Mouse (Mus musculus): ENCODE measurements at regions not wholly inside any gene's neighbourhood (a gene's known extent, or its start where the extent isn't known, plus 50 kb on each side); places are given as distances from the start of the nearest gene placed in this dataset.
"Not testable (repeated sequence)": the region's sequence is repeated elsewhere in the genome, so short reads cannot be mapped to it uniquely, and the experiment has no call there.

- DNase-seq (ENCODE audit: low spot score in 2 of 2) = no peak
Observed at GRCm38 (mm10) chr9:53045788-53046187, 202.1 kb downstream of the Ddx10 start.

DNA sequence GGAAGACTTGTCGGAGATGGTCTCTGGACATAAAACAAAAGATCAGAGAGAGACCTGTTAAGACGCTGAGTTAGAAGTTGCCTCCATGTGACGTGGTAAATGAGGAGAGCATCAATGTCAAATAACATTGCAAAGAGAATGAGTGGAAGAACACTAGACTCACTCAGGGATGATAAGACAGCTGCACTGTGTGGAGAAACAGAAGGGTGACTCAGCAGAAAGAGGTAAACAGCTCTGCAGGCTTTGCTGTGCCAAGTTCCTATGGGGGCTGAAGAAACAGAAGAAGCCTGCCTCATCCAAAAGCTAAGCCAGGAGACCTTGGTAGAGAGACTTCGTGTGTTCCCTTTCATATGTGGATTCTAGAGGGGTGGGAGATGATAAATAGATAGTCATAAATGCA, 214.1 kb downstream of the Ddx10 start:
- DNase-seq (ENCODE audit: low spot score in 2 of 2) = no peak

- no peak for DNase-seq (ENCODE audit: low spot score in 2 of 2)
Observed at GRCm38 (mm10) chr9:53022096-53022495, 225.8 kb downstream of the Ddx10 start.

DNA sequence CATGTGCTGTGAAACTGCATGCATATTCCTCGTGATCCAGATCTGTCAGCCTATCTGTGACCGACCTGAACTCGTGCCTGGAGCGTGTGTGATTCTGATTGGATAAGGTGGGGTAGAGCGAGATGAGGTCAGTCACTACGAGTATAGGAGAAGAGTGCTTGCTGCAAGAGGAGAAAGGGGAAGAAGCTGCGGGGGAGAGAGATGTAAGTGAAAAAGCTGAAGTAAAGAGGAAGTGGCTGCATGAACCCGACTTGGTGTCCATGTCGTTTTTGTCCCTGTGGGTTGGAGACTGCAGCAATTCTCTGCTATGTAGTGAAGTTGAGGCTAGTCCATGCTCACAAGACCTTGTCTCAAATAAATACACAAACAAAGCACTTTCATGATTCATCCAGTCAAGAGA, 237.1 kb downstream of the Ddx10 start:
- no peak for DNase-seq (ENCODE audit: low spot score in 2 of 2)

DNA sequence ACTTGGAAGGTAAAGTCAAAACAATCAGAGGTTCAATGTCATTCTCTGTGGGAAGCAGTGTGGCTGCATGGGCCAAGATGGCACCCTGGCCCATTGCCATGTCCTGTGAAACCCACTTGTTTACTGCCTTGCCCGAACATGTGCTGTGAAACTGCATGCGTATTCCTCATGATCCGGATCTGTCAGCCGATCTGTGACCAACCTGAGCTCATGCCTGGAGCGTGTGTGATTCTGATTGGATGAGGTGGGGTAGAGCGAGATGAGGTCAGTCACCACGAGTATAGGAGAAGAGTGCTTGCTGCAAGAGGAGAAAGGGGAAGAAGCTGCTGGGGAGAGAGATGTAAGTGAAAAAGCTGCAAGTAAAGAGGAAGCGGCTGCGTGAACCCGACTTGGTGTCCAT, 240.5 kb downstream of the Ddx10 start:
- DNase-seq (ENCODE audit: low spot score in 2 of 2) = no peak

- no peak for DNase-seq (ENCODE audit: low spot score in 2 of 2)
Observed at GRCm38 (mm10) chr9:53006085-53006484, 241.8 kb downstream of the Ddx10 start.

DNA sequence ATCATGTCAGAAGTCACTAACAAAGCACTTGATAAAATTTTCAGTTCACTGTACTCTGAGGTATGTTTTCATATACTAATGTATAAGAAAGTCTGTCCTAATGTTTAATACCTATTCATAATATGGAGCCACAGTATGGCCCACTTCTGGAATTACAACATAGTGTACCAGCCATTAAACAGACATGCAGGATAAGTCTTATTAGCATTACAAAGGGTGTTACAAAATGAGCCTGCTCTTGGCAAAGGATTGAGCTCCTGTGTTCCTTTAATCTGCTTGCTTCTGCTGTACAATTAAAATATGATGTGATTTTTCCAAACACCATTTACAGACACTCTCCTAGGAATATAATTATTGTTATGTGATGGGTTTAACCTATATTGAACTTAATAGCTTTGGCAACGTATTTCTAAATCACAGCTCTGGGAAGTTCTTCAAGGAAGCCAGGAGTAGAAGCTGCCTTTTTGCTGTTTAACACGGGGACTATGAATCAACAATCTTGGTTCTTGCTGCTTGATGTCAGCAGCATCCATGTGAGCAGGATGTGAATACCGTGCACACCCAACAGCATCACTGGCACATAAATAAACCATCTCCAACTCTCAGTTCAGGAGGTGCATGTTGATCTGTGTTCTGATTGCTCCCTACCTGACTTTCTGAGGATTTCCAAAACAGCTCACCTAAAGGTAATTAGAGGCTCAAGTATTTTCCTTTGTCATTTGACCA, 243.4 kb downstream of the Ddx10 start:
- DNase-seq (ENCODE audit: low spot score in 2 of 2) = no peak

GRCm38 (mm10) chr9:52976041-52976440, 271.8 kb downstream of the Ddx10 start:
- no peak for DNase-seq (ENCODE audit: low spot score in 2 of 2)

DNA sequence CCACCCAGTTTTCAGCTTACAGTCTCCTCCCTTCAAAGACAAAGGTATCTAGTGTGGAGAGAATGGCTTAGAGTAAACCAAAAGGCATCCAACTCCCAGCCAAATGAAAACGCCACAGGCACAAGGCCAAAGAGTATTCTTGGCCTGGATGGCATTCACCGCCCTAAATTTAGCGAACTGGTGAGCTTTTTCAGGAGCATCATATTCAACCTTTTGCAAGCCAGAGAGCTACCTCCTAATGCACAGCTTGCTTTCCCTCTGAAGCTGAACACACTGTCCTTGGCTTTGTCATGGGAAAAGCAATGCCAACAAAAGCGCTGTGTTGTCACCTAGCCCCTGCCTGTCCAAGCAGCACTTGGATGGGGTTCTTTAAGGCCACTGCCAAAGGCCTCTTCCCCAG, 282.2 kb downstream of the Ddx10 start:
- DNase-seq (ENCODE audit: low spot score in 2 of 2) = no peak

DNA sequence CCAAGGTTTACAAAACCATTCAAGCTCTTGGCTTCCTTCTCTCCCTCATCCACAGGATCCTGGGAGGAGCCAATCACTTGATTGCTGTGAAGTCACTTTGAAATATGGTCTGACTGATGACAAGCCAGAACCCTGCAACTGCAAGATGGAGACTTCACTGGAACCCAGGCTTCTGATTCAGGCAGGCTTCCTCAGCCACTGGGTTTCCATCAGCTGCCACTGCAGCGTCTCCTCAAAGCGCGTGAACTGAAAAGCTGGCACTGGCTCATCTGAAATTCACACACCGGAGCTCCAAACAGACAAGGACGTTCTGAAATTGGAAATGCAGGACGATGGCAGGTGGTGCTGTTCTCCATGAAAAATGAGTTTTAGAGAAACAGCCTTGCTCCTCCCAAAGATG, 280.1 kb upstream of the AI593442 start:
- DNase-seq (ENCODE audit: low spot score in 2 of 2) = no peak

- DNase-seq (ENCODE audit: low spot score in 2 of 2) = no peak
Observed at GRCm38 (mm10) chr9:52957245-52957644, 277.7 kb upstream of the AI593442 start.

GRCm38 (mm10) chr9:52944081-52944480, 264.5 kb upstream of the AI593442 start:
- no peak for DNase-seq (ENCODE audit: low spot score in 2 of 2)

- DNase-seq (ENCODE audit: low spot score in 2 of 2) = no peak
Observed at GRCm38 (mm10) chr9:52941637-52941983, 262.0 kb upstream of the AI593442 start.

DNA sequence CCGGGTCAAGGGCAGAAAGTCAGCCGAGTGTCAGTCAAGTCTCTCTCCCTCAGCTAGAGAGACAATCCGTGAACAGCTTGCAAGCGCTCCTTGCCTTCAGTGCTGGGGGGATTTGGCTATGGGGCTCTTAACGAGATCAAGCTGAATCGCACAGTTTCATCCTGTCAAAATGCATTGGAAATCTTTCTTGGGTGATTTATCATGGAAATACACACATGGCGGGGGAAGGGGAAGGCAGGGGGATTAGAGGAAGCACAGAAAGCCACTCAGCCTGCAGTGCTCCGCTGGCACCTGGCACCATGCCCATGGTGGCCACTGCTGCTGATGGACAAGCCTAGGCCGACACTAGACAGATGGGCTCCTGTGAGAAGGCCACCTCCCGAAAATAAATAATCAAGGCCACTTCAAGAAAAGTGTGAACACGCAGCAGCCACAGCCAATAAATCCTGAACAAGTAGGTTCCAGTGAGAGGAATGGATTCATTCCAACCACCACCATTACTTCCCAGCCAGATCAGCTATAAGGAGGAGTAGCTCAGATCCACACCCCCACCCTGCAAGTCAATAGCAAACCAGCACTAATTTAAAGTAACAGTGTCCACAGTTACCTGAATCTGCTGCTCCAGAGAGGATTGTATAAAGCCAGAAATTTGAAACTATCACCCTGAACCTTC, 261.5 kb upstream of the AI593442 start:
- no peak for DNase-seq (ENCODE audit: low spot score in 2 of 2)

DNA sequence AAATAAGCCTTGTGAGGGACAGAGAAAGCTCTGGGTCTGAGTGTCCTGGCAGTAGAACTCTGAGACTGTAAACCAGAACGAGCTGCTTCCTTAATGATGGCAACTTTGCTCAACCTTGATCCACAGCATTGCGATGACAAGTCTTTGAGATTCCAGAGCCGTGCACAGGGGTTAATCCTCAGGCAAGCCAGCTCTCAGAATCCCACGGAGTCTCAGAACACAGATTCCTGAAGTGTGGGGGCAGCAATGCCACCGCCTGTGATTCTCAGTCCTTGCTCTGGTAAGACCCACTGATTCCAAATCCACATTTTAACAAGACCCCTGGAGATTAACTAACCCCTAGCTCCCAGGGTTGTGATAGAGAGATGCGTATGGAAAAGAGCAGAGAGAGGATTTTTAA, 255.5 kb upstream of the AI593442 start:
- no peak for DNase-seq (ENCODE audit: low spot score in 2 of 2)

GRCm38 (mm10) chr9:52917516-52917915, 237.9 kb upstream of the AI593442 start:
- no peak for DNase-seq (ENCODE audit: low spot score in 2 of 2)

DNA sequence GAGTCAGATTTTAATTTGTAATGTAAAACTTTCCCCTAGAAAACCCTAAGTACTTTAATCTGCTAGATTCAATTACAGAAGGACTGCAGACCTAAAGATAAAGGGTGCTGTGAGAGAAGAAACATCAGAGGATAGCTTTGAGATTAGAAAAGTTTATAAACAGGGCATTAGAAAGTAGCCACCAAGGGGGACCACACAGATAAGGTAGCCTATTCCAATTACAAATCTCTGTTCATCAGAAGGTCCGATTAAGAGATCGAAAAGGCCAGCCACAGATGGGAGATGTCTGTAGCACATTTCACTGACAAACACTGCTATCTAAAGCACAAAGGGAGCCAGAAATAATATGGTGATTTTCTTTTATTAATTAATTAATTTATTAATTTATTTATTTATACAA, 209.1 kb upstream of the AI593442 start:
- DNase-seq (ENCODE audit: low spot score in 2 of 2) = not testable (repeated sequence)

- not testable (repeated sequence) for DNase-seq (ENCODE audit: low spot score in 2 of 2)
Observed at GRCm38 (mm10) chr9:52887997-52888396, 208.4 kb upstream of the AI593442 start.

DNA sequence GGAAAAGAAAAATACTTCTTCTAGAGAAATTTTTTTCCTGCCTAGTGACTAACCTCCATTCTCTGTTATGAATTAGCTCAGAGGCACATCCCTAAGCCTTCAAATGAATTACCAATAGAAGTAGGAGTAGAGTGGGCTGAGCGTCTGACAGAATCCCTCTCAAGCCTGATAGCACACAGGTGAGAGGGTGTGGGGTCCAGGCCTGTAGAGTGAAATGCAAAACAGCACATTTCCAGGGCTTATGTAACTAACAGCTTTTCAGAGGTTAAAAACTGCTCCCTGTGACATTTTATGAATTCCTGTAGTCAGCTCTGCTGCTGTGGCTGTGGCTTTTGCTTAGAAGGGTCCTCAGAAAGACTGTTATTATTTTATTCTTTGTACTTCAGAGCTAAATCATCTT, 187.7 kb upstream of the AI593442 start:
- no peak for DNase-seq (ENCODE audit: low spot score in 2 of 2)

GRCm38 (mm10) chr9:52860327-52860726, 180.7 kb upstream of the AI593442 start:
- no peak for DNase-seq (ENCODE audit: low spot score in 2 of 2)

- no peak for DNase-seq (ENCODE audit: low spot score in 2 of 2)
Observed at GRCm38 (mm10) chr9:52858411-52858810, 178.8 kb upstream of the AI593442 start.

DNA sequence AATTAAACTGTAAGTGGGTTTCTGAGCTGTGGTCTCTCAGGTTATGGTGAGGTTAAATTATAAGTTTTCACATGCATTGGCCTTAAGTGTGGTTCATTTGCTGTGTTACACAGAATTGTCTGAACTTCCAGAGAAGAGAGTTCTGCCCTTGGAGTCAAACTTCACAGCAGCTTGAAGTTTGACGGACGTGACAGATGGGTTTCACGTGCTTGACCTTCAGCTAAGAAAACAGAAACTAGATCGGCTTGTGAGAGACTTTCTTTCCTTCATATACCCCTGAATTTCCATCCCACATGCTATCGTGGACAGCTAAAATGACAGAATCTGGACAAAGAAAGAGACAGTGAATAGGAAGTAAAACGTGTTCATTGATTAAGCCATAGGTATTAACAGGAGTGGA, 173.8 kb upstream of the AI593442 start:
- DNase-seq (ENCODE audit: low spot score in 2 of 2) = no peak

DNA sequence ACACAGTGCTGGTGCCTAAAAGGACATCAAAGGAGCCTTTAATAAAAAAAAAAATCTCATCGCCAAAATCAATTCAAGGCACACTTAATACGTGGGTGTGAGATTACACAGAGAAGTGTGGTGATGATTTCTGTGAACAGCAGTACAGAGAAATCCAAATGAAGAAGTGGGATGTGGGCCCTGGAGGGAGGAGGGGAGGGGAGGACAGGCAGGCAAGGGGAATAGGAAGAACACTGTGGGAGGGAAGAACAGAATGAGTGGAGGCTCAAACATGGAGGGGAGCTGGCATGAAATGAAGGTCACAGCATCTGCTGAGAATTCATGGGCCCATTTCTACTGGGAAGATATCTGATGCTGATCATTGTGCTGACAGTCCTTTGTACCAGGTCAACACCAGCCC, 171.0 kb upstream of the AI593442 start:
- no peak for DNase-seq (ENCODE audit: low spot score in 2 of 2)

GRCm38 (mm10) chr9:52849931-52850330, 170.4 kb upstream of the AI593442 start:
- DNase-seq (ENCODE audit: low spot score in 2 of 2) = no peak
